14 mouse cellular contexts compared by ENCODE assay signal in genomic region chr19:44457359-44458055, GRCm38 (mm10). TPM values are rescaled to one million over a fixed set of nuclear protein-coding genes. Genes with fewer than 3 reads are reported as not detected.
DNase-seq lines count a peak whose midpoint lies in the region; ATAC-seq and TF ChIP-seq lines count a peak whose summit lies in the region.
"Had no signal": no experiment of that assay in that cellular context is flagged by ENCODE, and none has a peak within 500 bp of the region (broad histone marks: within the 10 kb centered on the region; RNA-seq: fewer than 3 reads in every experiment).

No protein-coding gene starts in this region.

- H3K36me3 ChIP-seq in kidney, embryonic 15.5 days = no peaks in the 10 kb centered on the region
- H3K36me3 ChIP-seq: G1E; hindbrain, embryonic 12.5 days; limb, embryonic 12.5 days; midbrain, embryonic 12.5 days had no signal

- H3K4me1 ChIP-seq in kidney, embryonic 15.5 days = peaks cover 3% of the 10 kb centered on the region; the same call in 1 of the 2 replicates
- peaks cover 20% of the 10 kb centered on the region for H3K4me1 ChIP-seq in brown adipose tissue, adult 24 weeks (ENCODE audit: control insufficient read depth, insufficient read depth, insufficient read length, low read length)
- H3K4me1 ChIP-seq in cerebellum, adult 2 months (ENCODE audit: control insufficient read depth, insufficient read depth, low read length) = peaks cover 15% of the 10 kb centered on the region
- H3K4me1 ChIP-seq: hindbrain, embryonic 12.5 days; midbrain, embryonic 12.5 days had no signal

- H3K9me3 ChIP-seq in kidney, embryonic 15.5 days (replicated peaks) = no peaks in the 10 kb centered on the region
- H3K9me3 ChIP-seq: G1E; hindbrain, embryonic 12.5 days; limb, embryonic 12.5 days; midbrain, embryonic 12.5 days had no signal

- no peak for TF ChIP-seq POLR2A in cerebellum, adult 2 months (IDR thresholded peaks at IDR 0.05; ENCODE audit: borderline replicate concordance, insufficient read depth, low read length)

- no peak overlapping the region for H3K4me3 ChIP-seq in kidney, embryonic 15.5 days (replicated peaks)
- H3K4me3 ChIP-seq in brown adipose tissue, adult 24 weeks (ENCODE audit: insufficient read depth, low read depth, low read length) = no peak overlapping the region
- H3K4me3 ChIP-seq in cerebellum, adult 2 months (replicated peaks; ENCODE audit: insufficient read depth, low read depth, low read length) = no peak overlapping the region
- H3K4me3 ChIP-seq: hindbrain, embryonic 12.5 days; limb, embryonic 12.5 days; midbrain, embryonic 12.5 days had no signal

- H3K27ac ChIP-seq in kidney, embryonic 15.5 days = no peak overlapping the region
- peak overlapping the region; percentile 79 for H3K27ac ChIP-seq in brown adipose tissue, adult 24 weeks (replicated peaks; ENCODE audit: low read depth, low read length)
- no peak overlapping the region for H3K27ac ChIP-seq in cerebellum, adult 2 months (ENCODE audit: insufficient read depth, low read length)
- H3K27ac ChIP-seq: hindbrain, embryonic 12.5 days; limb, embryonic 12.5 days; midbrain, embryonic 12.5 days had no signal

- H3K27me3 ChIP-seq in kidney, embryonic 15.5 days = peaks cover 9% of the 10 kb centered on the region; the same call in 1 of the 2 replicates
- H3K27me3 ChIP-seq in cerebellum, adult 2 months (ENCODE audit: control insufficient read depth, insufficient read depth, low read length) = no peaks in the 10 kb centered on the region
- H3K27me3 ChIP-seq: limb, embryonic 12.5 days; midbrain, embryonic 12.5 days had no signal

- no peak for TF ChIP-seq CTCF in cerebellum, adult 2 months (IDR thresholded peaks at IDR 0.05; ENCODE audit: borderline replicate concordance, insufficient read depth, low read depth, low read length)

- H3K9ac ChIP-seq in kidney, embryonic 15.5 days = no peak overlapping the region
- H3K9ac ChIP-seq: hindbrain, embryonic 12.5 days; limb, embryonic 12.5 days; midbrain, embryonic 12.5 days had no signal

- no peak overlapping the region for H3K4me2 ChIP-seq in kidney, embryonic 15.5 days
- H3K4me2 ChIP-seq: hindbrain, embryonic 12.5 days; limb, embryonic 12.5 days; midbrain, embryonic 12.5 days had no signal

- DNase-seq in kidney, postnatal 10 days = no peak
- DNase-seq in thymus, postnatal 14 days = peak; percentile 15
- no peak for DNase-seq in thymus, postnatal 10 days (ENCODE audit: low spot score in 2 of 2)
- DNase-seq in thymus, postnatal 4 days = peak; percentile 15
- DNase-seq in cerebellum, adult 2 months = no peak
- DNase-seq: cerebellum, adult 18-20 months; layer of hippocampus, postnatal 36 days had no signal

- WGBS in kidney, embryonic 15.5 days = 47% methylated on average over 3 of the region's 3 CpGs
- 72% methylated on average over 3 of the region's 3 CpGs for WGBS in cerebellum, adult 2 months

- ATAC-seq in kidney, embryonic 15.5 days (replicated peaks; ENCODE audit: low FRiP score) = 0 out of 2 replicates have a peak, but pooled peaks have one; percentile 36

RNA-seq across cellular contexts. Expression of gene Wnt8b, which starts 35.8 kb away (rescaled TPM):
- 2.6 and 3.4 TPM in 2 replicates for polyA plus RNA-seq in kidney, embryonic 15.5 days (2015; fragmentation: Nextera tagmentation; extraction: Ambion mirVana)
- polyA plus RNA-seq in brown adipose tissue, adult 24 weeks (2012; ENCODE audit: insufficient read depth, insufficient read length, missing spikeins) = not detected in 2 replicates
- polyA plus RNA-seq in cerebellum, adult 2 months (2012; rRNA removed) = 0.38 and 0.47 TPM in 2 replicates
- polyA plus RNA-seq: frontal cortex, adult 2 months; G1E; limb, embryonic 12.5 days had no signal

RNA-seq across cellular contexts. Expression of gene Scd1, which starts 49.8 kb away (rescaled TPM):
- 4.1 and 5.2 TPM in 2 replicates for polyA plus RNA-seq in kidney, embryonic 15.5 days (2015; fragmentation: Nextera tagmentation; extraction: Ambion mirVana)
- polyA plus RNA-seq in brown adipose tissue, adult 24 weeks (2012; ENCODE audit: insufficient read depth, insufficient read length, missing spikeins) = 10,672 and 38,636 TPM in 2 replicates
- 151 and 160 TPM in 2 replicates for polyA plus RNA-seq in cerebellum, adult 2 months (2012; rRNA removed)

Comparison
In these comparisons a context has a peak if more than half of its experiments do, and no peak if none do; other contexts are left out.
1. DNase-seq: peak in thymus, postnatal 14 days (single experiment) and thymus, postnatal 4 days (single experiment); none in kidney, postnatal 10 days (single experiment), thymus, postnatal 10 days (0 of 2) and cerebellum, adult 2 months (0 of 2).
2. RNA of gene Scd1, which starts 49.8 kb away (polyA plus RNA-seq): 10,672 to 38,636 TPM in brown adipose tissue, adult 24 weeks; 151 to 160 TPM in cerebellum, adult 2 months and 4.1 to 5.2 TPM in kidney, embryonic 15.5 days; every median in the first group is over 10 times any median in the second.